Mouse (Mus musculus): ENCODE measurements around the gene Auh. TPM values are rescaled to one million over a fixed set of nuclear protein-coding genes. Genes with fewer than 3 reads are reported as not detected.

Auh gene
- total and polyA plus RNA-seq, 3 experiments: 14.7 to 19.5 TPM; not detected in 1

DNA sequence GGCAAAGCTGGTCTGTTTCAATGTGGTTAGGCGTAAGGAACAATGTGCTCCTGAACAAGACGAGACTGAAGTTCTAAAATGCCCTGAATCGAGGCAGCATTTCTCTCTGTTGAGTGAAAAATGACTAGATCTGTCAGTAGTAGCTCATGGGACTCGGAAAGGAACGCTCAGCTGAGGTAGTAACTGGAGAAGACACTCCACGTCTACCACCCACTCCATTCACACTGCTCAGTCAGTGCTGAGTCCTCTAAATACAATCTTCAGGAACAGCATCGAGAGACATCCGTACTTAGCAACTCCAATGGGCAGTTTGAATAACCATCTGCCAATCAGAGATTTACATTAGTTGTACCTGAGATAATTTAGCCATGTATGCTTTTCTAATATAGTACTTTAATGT lies 66.0 kb downstream of the Auh start:
- Histone ChIP-seq H3K36me3 (ENCODE audit: control insufficient read depth in 1 of 2, insufficient read depth in 2 of 2, low read length in 2 of 2) (no peaks in the 10 kb centered on the region), H3K9ac (ENCODE audit: control insufficient read depth, low read depth, low read length, poor library complexity, severe bottlenecking) (no peak overlapping the region), H3K27ac (ENCODE audit: control insufficient read depth, low read depth, low read length) (no peak overlapping the region), H3K27me3 (ENCODE audit: control insufficient read depth in 1 of 2, insufficient read depth in 2 of 2, low read length in 2 of 2) (no peaks in the 10 kb centered on the region), H3K4me1 (ENCODE audit: control insufficient read depth in 1 of 2, insufficient read depth in 2 of 2, low read length in 2 of 2) (no peaks in the 10 kb centered on the region), H3K9me3 (replicated peaks; ENCODE audit: insufficient read depth, low read length) (no peaks in the 10 kb centered on the region), H3K4me3 (ENCODE audit: control insufficient read depth in 1 of 2, insufficient read depth in 1 of 2, low read depth in 2 of 2, low read length in 2 of 2) (no peak overlapping the region), H3K79me2 (ENCODE audit: control insufficient read depth, insufficient read depth, low read length, poor library complexity) (no peaks in the 10 kb centered on the region)
- DNase-seq (ENCODE audit: low read depth, low spot score): no peak
- TF ChIP-seq ZKSCAN1 (IDR thresholded peaks at IDR 0.05; ENCODE audit: low read depth, low read length) (no peak), MYB (IDR thresholded peaks at IDR 0.05; ENCODE audit: low read depth, low read length) (no peak)

DNA sequence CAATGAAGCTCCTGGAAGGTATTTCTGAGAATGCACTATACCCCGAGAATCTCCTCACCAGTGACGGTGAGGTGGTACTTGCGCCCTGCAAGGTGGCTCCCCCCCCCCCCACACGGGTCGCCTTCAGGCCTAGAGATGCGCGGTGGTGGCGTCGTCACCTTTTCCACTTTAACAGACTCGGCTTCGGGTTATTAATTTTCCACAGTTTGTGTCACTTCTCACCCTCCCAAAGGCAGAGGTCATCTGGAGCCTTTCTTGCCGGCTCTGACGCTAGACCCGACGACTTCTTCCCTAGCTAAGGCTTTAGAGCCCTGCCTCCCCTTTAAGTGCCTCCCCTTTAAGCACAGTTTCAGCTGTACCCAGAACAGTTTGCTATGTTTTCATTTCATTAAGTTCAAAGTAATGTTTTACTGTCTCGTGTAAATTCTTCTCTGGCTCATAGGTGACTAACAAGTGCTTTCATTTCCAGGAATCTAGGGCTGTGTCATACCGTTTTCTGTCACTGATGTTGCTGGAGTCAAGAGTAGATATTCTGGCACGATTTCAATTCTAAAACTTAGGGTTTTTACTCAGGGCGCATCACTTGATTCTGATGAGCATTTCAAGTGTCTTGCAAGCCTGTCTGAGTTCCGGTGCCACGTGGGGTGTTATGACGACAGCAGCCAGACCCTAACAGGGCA lies 69.3 kb downstream of the Auh start:
- Histone ChIP-seq H3K9me3 (replicated peaks; ENCODE audit: insufficient read depth, low read length) (no peaks in the 10 kb centered on the region), H3K27me3 (ENCODE audit: control insufficient read depth in 1 of 2, insufficient read depth in 2 of 2, low read length in 2 of 2) (no peaks in the 10 kb centered on the region), H3K36me3 (ENCODE audit: control insufficient read depth in 1 of 2, insufficient read depth in 2 of 2, low read length in 2 of 2) (no peaks in the 10 kb centered on the region), H3K4me3 (ENCODE audit: control insufficient read depth in 1 of 2, insufficient read depth in 1 of 2, low read depth in 2 of 2, low read length in 2 of 2) (no peak overlapping the region), H3K27ac (ENCODE audit: control insufficient read depth, low read depth, low read length) (no peak overlapping the region), H3K9ac (ENCODE audit: control insufficient read depth, low read depth, low read length, poor library complexity, severe bottlenecking) (no peak overlapping the region), H3K79me2 (ENCODE audit: control insufficient read depth, insufficient read depth, low read length, poor library complexity) (no peaks in the 10 kb centered on the region), H3K4me1 (ENCODE audit: control insufficient read depth in 1 of 2, insufficient read depth in 2 of 2, low read length in 2 of 2) (no peaks in the 10 kb centered on the region)
- TF ChIP-seq USF2 (IDR thresholded peaks at IDR 0.05; ENCODE audit: borderline replicate concordance in 1 of 2, insufficient read depth in 1 of 2, low read depth in 1 of 2, low read length in 2 of 2): no peak
- no peak for TF ChIP-seq ELF1 (IDR thresholded peaks at IDR 0.05; ENCODE audit: low read depth, low read length)
- TF ChIP-seq USF1 (IDR thresholded peaks at IDR 0.05; ENCODE audit: low read depth, low read length): no peak
- TF ChIP-seq MEF2A (IDR thresholded peaks at IDR 0.05; ENCODE audit: extremely low read depth, insufficient replicate concordance, low read depth, low read length, poor library complexity, severe bottlenecking): no peak
- TF ChIP-seq ZNF384 (IDR thresholded peaks at IDR 0.05; ENCODE audit: low read depth, low read length): no peak
- no peak for TF ChIP-seq MXI1 (IDR thresholded peaks at IDR 0.05; ENCODE audit: low read depth, low read length)
- no peak for TF ChIP-seq GABPA (IDR thresholded peaks at IDR 0.05; ENCODE audit: low read depth, low read length)
- no peak for TF ChIP-seq ETS1 (IDR thresholded peaks at IDR 0.05; ENCODE audit: low read depth, low read length)
- no peak for TF ChIP-seq RAD21 (IDR thresholded peaks at IDR 0.05; ENCODE audit: low read depth, low read length)
- no peak for TF ChIP-seq MAZ (IDR thresholded peaks at IDR 0.05; ENCODE audit: low read depth, low read length)
- TF ChIP-seq POLR2AphosphoS5 (IDR thresholded peaks at IDR 0.05; ENCODE audit: borderline replicate concordance, low read depth, low read length): no peak
- TF ChIP-seq POLR2AphosphoS2 (IDR thresholded peaks at IDR 0.05; ENCODE audit: low read length): no peak
- TF ChIP-seq TAL1 (IDR thresholded peaks at IDR 0.05; ENCODE audit: low read length): no peak
- TF ChIP-seq MAX (IDR thresholded peaks at IDR 0.05; ENCODE audit: low read length): no peak
- no peak for TF ChIP-seq SIN3A (IDR thresholded peaks at IDR 0.05; ENCODE audit: low read length)
- no peak for TF ChIP-seq KAT2A (conservative IDR thresholded peaks at IDR 0.05; ENCODE audit: low read depth, low read length)
- TF ChIP-seq NELFE (IDR thresholded peaks at IDR 0.05; ENCODE audit: low read depth, low read length): no peak
- no peak for TF ChIP-seq NRF1 (IDR thresholded peaks at IDR 0.05; ENCODE audit: insufficient read depth, low read depth, low read length, poor library complexity, severe bottlenecking)
- no peak for TF ChIP-seq MYB (IDR thresholded peaks at IDR 0.05; ENCODE audit: low read depth, low read length)
- TF ChIP-seq TCF12 (IDR thresholded peaks at IDR 0.05; ENCODE audit: low read depth, low read length): no peak
- no peak for DNase-seq (ENCODE audit: low read depth, low spot score)
